Mouse (Mus musculus): ENCODE data around the gene Acvr2a. TPM values are rescaled to one million over a fixed set of nuclear protein-coding genes. Genes with fewer than 3 reads are reported as not detected.
"Not testable (repeated sequence)": the region's sequence is repeated elsewhere in the genome, so short reads cannot be mapped to it uniquely, and the experiment has no call there.

The Acvr2a gene
- polyA plus RNA-seq, 1 experiment from 2014 or later, result 39.7 TPM

DNA sequence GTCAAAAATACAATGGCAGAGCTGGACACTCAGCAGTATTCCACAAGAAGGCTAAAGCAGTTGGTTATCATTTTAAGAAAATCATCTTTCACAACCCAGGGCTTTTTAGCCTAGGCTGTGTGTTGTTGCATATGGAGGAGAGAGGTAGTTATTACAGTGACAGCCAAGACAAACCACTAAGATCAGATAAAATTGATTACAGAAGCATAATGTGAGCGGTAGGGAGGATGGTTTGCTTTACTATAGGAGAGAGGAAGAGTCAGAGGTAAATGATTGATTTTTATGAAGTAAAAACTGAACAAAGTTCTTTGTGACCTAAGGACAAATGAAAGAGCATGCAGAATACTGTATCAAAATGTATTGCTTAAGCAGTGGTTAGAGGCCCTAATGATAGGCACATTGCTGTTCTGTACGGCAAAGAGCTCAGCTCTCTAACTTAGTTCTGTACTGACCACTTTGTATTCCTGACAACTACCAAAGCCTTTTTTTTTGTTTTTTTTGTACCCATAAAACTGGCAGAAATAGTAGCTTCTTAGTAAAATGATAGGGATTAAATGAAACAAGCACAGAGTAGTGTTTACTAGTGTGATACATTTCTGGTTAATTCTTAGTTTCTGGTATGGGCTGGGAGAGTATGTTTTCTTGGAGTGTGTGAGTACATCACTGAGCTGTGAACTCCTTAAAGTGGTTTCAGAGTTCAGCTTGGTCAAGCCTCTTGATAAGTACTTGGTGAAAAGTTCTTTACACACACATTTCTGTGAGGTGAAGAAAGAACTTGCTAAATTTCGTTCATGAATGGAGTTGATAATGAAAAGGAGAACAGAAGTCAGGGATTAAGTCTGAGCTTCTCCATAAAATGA, 27.9 kb downstream of the Acvr2a start:
- no peaks in the 10 kb centered on the region for H3K4me1 ChIP-seq (ENCODE audit: control insufficient read depth, insufficient read depth, low read length)

GRCm38 (mm10) chr2:48846689-48847398, 32.9 kb downstream of the Acvr2a start:
- no peaks in the 10 kb centered on the region for H3K4me1 ChIP-seq (ENCODE audit: control insufficient read depth, insufficient read depth, low read length)
- H3K27ac ChIP-seq (ENCODE audit: low read depth, low read length), result no peak overlapping the region
- no peak for ATAC-seq
- H3K9me3 ChIP-seq (replicated peaks; ENCODE audit: control insufficient read depth, low read length), result no peaks in the 10 kb centered on the region
- no peak overlapping the region for H3K4me2 ChIP-seq (ENCODE audit: low read length)
- 76% methylated on average over 2 of the region's 2 CpGs for WGBS
- no peaks in the 10 kb centered on the region for H3K36me3 ChIP-seq (ENCODE audit: control insufficient read depth, insufficient read depth, low read length)
- H3K27me3 ChIP-seq (replicated peaks; ENCODE audit: control insufficient read depth, insufficient read depth, low read length), result no peaks in the 10 kb centered on the region
- no peak overlapping the region for H3K4me3 ChIP-seq (ENCODE audit: low read depth, low read length)
- no peak overlapping the region for H3K9ac ChIP-seq (ENCODE audit: low read length)
- no peak for DNase-seq (ENCODE audit: low spot score)

More for the DNA sequence above, 27.9 kb downstream of the Acvr2a start:
- DNase-seq (ENCODE audit: low spot score) (no peak), ATAC-seq (no peak)
- no peak overlapping the region for H3K4me2 ChIP-seq (ENCODE audit: low read length)
- no peaks in the 10 kb centered on the region for H3K36me3 ChIP-seq (ENCODE audit: control insufficient read depth, insufficient read depth, low read length)
- H3K9ac ChIP-seq (ENCODE audit: low read length), result no peak overlapping the region
- no peak overlapping the region for H3K27ac ChIP-seq (ENCODE audit: low read depth, low read length)
- H3K4me3 ChIP-seq (ENCODE audit: low read depth, low read length), result no peak overlapping the region
- H3K27me3 ChIP-seq (replicated peaks; ENCODE audit: control insufficient read depth, insufficient read depth, low read length), result no peaks in the 10 kb centered on the region
- 86% methylated on average over 3 of the region's 3 CpGs for WGBS
- H3K9me3 ChIP-seq (replicated peaks; ENCODE audit: control insufficient read depth, low read length), result no peaks in the 10 kb centered on the region

DNA sequence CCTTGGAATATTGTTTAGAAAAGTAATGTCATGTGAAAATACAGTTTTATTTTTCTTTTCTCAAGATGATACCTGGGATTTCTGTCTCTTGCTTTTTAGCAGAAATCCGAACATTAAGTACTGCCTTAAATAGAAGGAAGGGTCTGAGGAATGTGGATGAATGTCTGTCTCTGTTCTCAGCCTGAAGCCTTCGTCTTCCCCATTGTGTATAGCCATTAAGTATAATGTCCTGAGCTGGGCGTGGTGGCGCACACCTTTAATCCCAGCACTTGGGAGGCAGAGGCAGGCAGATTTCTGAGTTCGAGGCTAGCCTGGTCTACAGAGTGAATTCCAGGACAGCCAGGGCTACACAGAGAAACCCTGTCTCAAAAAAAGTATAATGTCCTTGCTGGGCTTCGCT, 51.7 kb downstream of the Acvr2a start:
- H3K27me3 ChIP-seq (replicated peaks; ENCODE audit: control insufficient read depth, insufficient read depth, low read length); DNase-seq (ENCODE audit: low spot score); H3K4me1 ChIP-seq (ENCODE audit: control insufficient read depth, insufficient read depth, low read length); H3K4me2 ChIP-seq (ENCODE audit: low read length); H3K4me3 ChIP-seq (ENCODE audit: low read depth, low read length); ATAC-seq; H3K36me3 ChIP-seq (ENCODE audit: control insufficient read depth, insufficient read depth, low read length); H3K27ac ChIP-seq (ENCODE audit: low read depth, low read length); H3K9me3 ChIP-seq (replicated peaks; ENCODE audit: control insufficient read depth, low read length); H3K9ac ChIP-seq (ENCODE audit: low read length): not testable (repeated sequence)
- 91% methylated on average over 6 of the region's 6 CpGs for WGBS

DNA sequence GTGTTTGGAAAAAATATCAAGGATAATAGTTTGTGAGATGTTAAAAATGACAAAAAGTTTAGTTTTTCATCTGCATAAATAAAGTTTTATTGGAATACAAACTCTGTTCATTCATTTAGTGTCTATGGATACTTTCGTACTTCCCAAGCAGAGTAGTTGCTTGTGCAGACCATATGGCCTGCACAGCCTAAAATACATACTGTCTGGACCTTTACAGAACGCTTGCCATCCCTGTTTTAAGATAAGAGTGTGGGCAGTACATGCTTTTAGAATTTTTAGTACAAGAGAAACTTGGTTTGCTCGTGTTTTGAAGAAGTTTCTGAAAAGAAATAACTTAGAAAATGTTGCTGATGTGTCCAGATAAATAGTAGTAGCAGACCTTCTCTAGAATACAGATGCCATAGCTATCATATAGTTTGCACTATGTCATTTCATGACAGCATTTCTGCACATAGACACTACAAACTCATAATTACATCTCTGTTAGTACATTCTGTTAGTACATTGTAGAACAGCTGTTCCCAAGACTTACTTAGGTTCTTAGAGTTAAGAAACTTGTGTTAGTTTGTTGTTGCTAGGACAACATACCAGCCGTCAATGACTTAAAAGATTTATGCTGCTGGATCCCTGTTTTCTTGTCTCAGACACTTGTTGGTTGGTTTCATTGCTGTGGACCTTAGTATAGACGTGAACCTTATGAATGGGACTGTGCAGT, 54.4 kb downstream of the Acvr2a start:
- WGBS, result 88% methylated on average over 5 of the region's 5 CpGs

GRCm38 (mm10) chr2:48885945-48886344, 72.0 kb downstream of the Acvr2a start:
- no peaks in the 10 kb centered on the region for H3K9me3 ChIP-seq (replicated peaks; ENCODE audit: control insufficient read depth, low read length)
- no peak overlapping the region for H3K27ac ChIP-seq (ENCODE audit: low read depth, low read length)
- ATAC-seq, result peak; percentile 79
- H3K36me3 ChIP-seq (ENCODE audit: control insufficient read depth, insufficient read depth, low read length), result no peaks in the 10 kb centered on the region
- H3K4me1 ChIP-seq (ENCODE audit: control insufficient read depth, insufficient read depth, low read length), result no peaks in the 10 kb centered on the region
- no peak overlapping the region for H3K4me3 ChIP-seq (ENCODE audit: low read depth, low read length)
- H3K9ac ChIP-seq (ENCODE audit: low read length), result no peak overlapping the region
- no peak overlapping the region for H3K4me2 ChIP-seq (ENCODE audit: low read length)
- DNase-seq (ENCODE audit: low spot score), result peak; percentile 91
- no peaks in the 10 kb centered on the region for H3K27me3 ChIP-seq (replicated peaks; ENCODE audit: control insufficient read depth, insufficient read depth, low read length)

More for the DNA sequence above, 54.4 kb downstream of the Acvr2a start:
- no peak overlapping the region for H3K4me3 ChIP-seq (ENCODE audit: low read depth, low read length)
- no peak overlapping the region for H3K27ac ChIP-seq (ENCODE audit: low read depth, low read length)
- no peaks in the 10 kb centered on the region for H3K9me3 ChIP-seq (replicated peaks; ENCODE audit: control insufficient read depth, low read length)
- no peaks in the 10 kb centered on the region for H3K36me3 ChIP-seq (ENCODE audit: control insufficient read depth, insufficient read depth, low read length)
- DNase-seq (ENCODE audit: low spot score), result no peak
- ATAC-seq, result no peak
- H3K4me1 ChIP-seq (ENCODE audit: control insufficient read depth, insufficient read depth, low read length), result no peaks in the 10 kb centered on the region
- no peak overlapping the region for H3K9ac ChIP-seq (ENCODE audit: low read length)
- H3K4me2 ChIP-seq (ENCODE audit: low read length), result no peak overlapping the region
- H3K27me3 ChIP-seq (replicated peaks; ENCODE audit: control insufficient read depth, insufficient read depth, low read length), result no peaks in the 10 kb centered on the region

DNA sequence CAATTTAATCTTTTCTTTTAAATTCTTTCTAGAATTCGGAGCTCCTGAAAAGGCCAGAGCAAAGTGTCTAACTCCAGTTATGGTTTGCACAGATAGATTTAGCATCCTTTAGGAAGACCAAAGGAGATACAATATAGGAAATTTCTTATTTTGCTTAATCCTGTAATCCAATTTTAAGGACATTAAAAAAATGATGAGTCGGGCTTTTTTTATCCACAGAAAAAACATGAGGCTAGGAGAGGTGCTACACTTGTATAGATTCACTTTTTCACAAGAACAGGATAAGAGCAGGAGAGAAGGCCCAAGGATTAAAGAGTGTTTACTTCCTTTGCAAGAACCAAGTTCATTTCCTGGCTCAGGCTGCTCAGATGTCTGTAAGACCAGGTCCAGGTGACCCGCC, 81.3 kb downstream of the Acvr2a start:
- H3K4me1 ChIP-seq (ENCODE audit: control insufficient read depth, insufficient read depth, low read length), result no peaks in the 10 kb centered on the region
- WGBS, result 96% methylated on average over 3 of the region's 3 CpGs
- DNase-seq (ENCODE audit: low spot score), result no peak
- peaks cover 38% of the 10 kb centered on the region for H3K36me3 ChIP-seq (ENCODE audit: control insufficient read depth, insufficient read depth, low read length)
- ATAC-seq, result no peak
- H3K9me3 ChIP-seq (replicated peaks; ENCODE audit: control insufficient read depth, low read length), result no peaks in the 10 kb centered on the region
- H3K4me2 ChIP-seq (ENCODE audit: low read length), result no peak overlapping the region
- no peaks in the 10 kb centered on the region for H3K27me3 ChIP-seq (replicated peaks; ENCODE audit: control insufficient read depth, insufficient read depth, low read length)
- H3K9ac ChIP-seq (ENCODE audit: low read length), result no peak overlapping the region
- H3K27ac ChIP-seq (ENCODE audit: low read depth, low read length), result no peak overlapping the region
- H3K4me3 ChIP-seq (ENCODE audit: low read depth, low read length), result no peak overlapping the region

DNA sequence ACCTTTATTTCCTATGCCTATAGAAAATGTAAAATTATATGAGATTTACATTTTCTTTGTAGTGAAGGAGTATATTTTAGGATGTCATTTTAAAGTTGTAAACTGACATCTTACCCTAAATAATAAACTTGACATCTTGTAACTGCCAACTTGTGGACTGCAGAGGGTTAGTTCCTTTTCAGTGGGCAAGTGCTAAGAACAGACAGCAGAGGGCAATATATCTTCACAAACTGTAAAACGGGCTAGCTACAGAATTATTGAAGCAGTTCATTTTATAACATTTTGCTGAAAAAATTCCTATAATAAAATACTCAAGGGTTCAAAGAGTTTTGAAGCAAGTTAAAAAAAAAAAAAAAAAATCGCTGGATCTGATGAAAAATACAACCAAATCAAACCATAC, 95.0 kb downstream of the Acvr2a start:
- ATAC-seq (0 out of 2 replicates have a peak, but pooled peaks have one; percentile 44), DNase-seq (ENCODE audit: low spot score) (peak; percentile 72)

GRCm38 (mm10) chr2:48914185-48914584, 100.3 kb downstream of the Acvr2a start:
- WGBS, result 74% methylated on average over 1 of the region's 1 CpGs
- Histone ChIP-seq H3K4me3 (ENCODE audit: low read depth, low read length) (no peak overlapping the region), H3K27ac (ENCODE audit: low read depth, low read length) (no peak overlapping the region), H3K27me3 (replicated peaks; ENCODE audit: control insufficient read depth, insufficient read depth, low read length) (no peaks in the 10 kb centered on the region), H3K9me3 (replicated peaks; ENCODE audit: control insufficient read depth, low read length) (no peaks in the 10 kb centered on the region), H3K4me1 (ENCODE audit: control insufficient read depth, insufficient read depth, low read length) (no peaks in the 10 kb centered on the region), H3K4me2 (ENCODE audit: low read length) (no peak overlapping the region), H3K9ac (ENCODE audit: low read length) (no peak overlapping the region), H3K36me3 (ENCODE audit: control insufficient read depth, insufficient read depth, low read length) (peaks cover 28% of the 10 kb centered on the region)
- 0 out of 2 replicates have a peak, but pooled peaks have one; percentile 23 for ATAC-seq
- no peak for DNase-seq (ENCODE audit: low spot score)

More for the DNA sequence above, 95.0 kb downstream of the Acvr2a start:
- Histone ChIP-seq H3K27ac (ENCODE audit: low read depth, low read length) (no peak overlapping the region), H3K4me2 (ENCODE audit: low read length) (no peak overlapping the region), H3K36me3 (ENCODE audit: control insufficient read depth, insufficient read depth, low read length) (peaks cover 29% of the 10 kb centered on the region), H3K27me3 (replicated peaks; ENCODE audit: control insufficient read depth, insufficient read depth, low read length) (no peaks in the 10 kb centered on the region), H3K9ac (ENCODE audit: low read length) (no peak overlapping the region), H3K4me1 (ENCODE audit: control insufficient read depth, insufficient read depth, low read length) (no peaks in the 10 kb centered on the region), H3K4me3 (ENCODE audit: low read depth, low read length) (no peak overlapping the region), H3K9me3 (replicated peaks; ENCODE audit: control insufficient read depth, low read length) (no peaks in the 10 kb centered on the region)
- WGBS, result 59% methylated on average over 2 of the region's 2 CpGs
